8 mouse cellular contexts compared by ENCODE assay signal in the genomic region with DNA sequence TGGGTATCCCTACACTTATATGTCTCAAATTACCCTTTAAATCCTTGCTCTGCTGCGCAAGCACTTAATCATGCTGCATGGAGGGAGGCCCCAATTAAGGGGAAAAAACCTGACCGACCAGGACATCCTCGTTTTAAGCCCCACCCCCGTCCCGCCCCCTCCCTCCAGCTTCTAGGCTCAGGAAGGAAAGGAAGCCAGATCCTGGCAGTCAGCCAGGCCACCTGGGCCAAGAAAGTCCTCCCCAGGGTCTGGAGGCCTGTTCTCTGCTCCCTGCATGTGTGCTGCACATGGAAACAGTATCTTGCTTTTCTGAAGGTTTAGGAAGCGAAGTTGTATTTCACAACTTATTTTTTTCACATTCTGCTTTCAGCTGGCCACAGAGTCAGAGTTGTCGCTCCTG. TPM values are rescaled to one million over a fixed set of nuclear protein-coding genes. Genes with fewer than 3 reads are reported as not detected.
DNase-seq lines count a peak whose midpoint lies in the region; ATAC-seq lines count a peak whose summit lies in the region.

A gene (minus strand): TSS at position 96 of the 400 bp plus-strand sequence.

- peak within 1 kb of the TSS; percentile 89 for H3K27ac ChIP-seq in forebrain, embryonic 15.5 days (replicated peaks)

- H3K9me3 ChIP-seq in forebrain, embryonic 15.5 days, result no peaks in the 10 kb centered on the region

- DNase-seq in cerebellum, postnatal 10 days, result peak; percentile 74 to 84
- no peak for DNase-seq in cerebellum, adult 8-10 months
- peak; percentile 45 for DNase-seq in adipocyte (ENCODE audit: low spot score)
- DNase-seq in layer of hippocampus, postnatal 25 days (ENCODE audit: extremely low spot score in 1 of 2, low spot score in 1 of 2), result no peak
- DNase-seq in mesoderm, embryonic 11.5 days (ENCODE audit: low read depth, low spot score), result peak; percentile 90
- DNase-seq in thymus, adult 18-20 months, result peak; percentile 47 to 67

- H3K4me3 ChIP-seq in forebrain, embryonic 15.5 days, result peak within 1 kb of the TSS; percentile 64

- no peaks in the 10 kb centered on the region for H3K36me3 ChIP-seq in forebrain, embryonic 15.5 days

- peaks cover 53% of the 10 kb centered on the region for H3K4me1 ChIP-seq in forebrain, embryonic 15.5 days

- H3K9ac ChIP-seq in forebrain, embryonic 15.5 days (replicated peaks), result no peak within 1 kb of the TSS

- no peak for ATAC-seq in forebrain, embryonic 15.5 days (replicated peaks)
- peak; percentile 23 to 27; a peak in 3 of 4 replicates for ATAC-seq in hematopoietic stem cell, adult 5-6 weeks (replicated peaks in 1 of 2; ENCODE audit: insufficient read depth in 1 of 2, low FRiP score in 2 of 2, low TSS enrichment in 1 of 2, low read depth in 1 of 2, poor library complexity in 2 of 2, severe bottlenecking in 2 of 2)

- peak within 1 kb of the TSS; percentile 75 for H3K4me2 ChIP-seq in forebrain, embryonic 15.5 days (replicated peaks)

- no peaks in the 10 kb centered on the region for H3K27me3 ChIP-seq in forebrain, embryonic 15.5 days

- 9% methylated on average over 7 of the region's 7 CpGs for WGBS in forebrain, embryonic 15.5 days

RNA-seq across cellular contexts. Expression of the gene that starts here (rescaled TPM):
- polyA plus RNA-seq in forebrain, embryonic 15.5 days (2015; fragmentation: Nextera tagmentation; extraction: Ambion mirVana), result 13.1 and 13.3 TPM in 2 replicates
- total RNA-seq in hematopoietic stem cell, adult 5-6 weeks (2017), result 4.5 and 7.6 TPM in 2 replicates
- total RNA-seq in layer of hippocampus, postnatal 25 days (2021), result 10 to 100 TPM; 16.1 to 18.8 TPM

Comparison
In these comparisons a context has a peak if more than half of its experiments do, and no peak if none do; other contexts are left out.
1. DNase-seq: peak in cerebellum, postnatal 10 days (2 of 2), adipocyte (single experiment), mesoderm, embryonic 11.5 days (single experiment) and thymus, adult 18-20 months (2 of 2); none in cerebellum, adult 8-10 months (single experiment) and layer of hippocampus, postnatal 25 days (0 of 2).